Mouse (Mus musculus) Muller cell, postnatal 12 days (primary cell): ENCODE measurements at regions not wholly inside any gene's neighbourhood (a gene's known extent, or its start where the extent isn't known, plus 50 kb on each side); places are given as distances from the start of the nearest gene placed in this dataset.
A peak's percentile ranks its signal among the peaks of the same experiment; 100 is the strongest.

Experiments
- DNase-seq: peaks from one replicate; pipeline ENCODE4 v3.0.0-alpha.2; 2015; ENCODE audit errors: inconsistent ontology term

GRCm38 (mm10) chr10:84088799-84089778 lies 351.3 kb downstream of the Nuak1 start:
- no peak for DNase-seq

- no peak for DNase-seq
These were observed 346.5 kb downstream of the Nuak1 start for GRCm38 (mm10) chr10:84093919-84094318.

- DNase-seq: no peak
These were observed 343.2 kb downstream of the Nuak1 start for GRCm38 (mm10) chr10:84097196-84097595.

GRCm38 (mm10) chr10:84103985-84104384 lies 336.4 kb downstream of the Nuak1 start:
- DNase-seq: no peak

GRCm38 (mm10) chr10:84104556-84104955 lies 335.8 kb downstream of the Nuak1 start:
- DNase-seq: no peak

- no peak for DNase-seq
These were observed 330.6 kb downstream of the Nuak1 start for GRCm38 (mm10) chr10:84109680-84110371.

- no peak for DNase-seq
These were observed 329.9 kb downstream of the Nuak1 start for GRCm38 (mm10) chr10:84110372-84110985.

GRCm38 (mm10) chr10:84111502-84111901 lies 328.9 kb downstream of the Nuak1 start:
- DNase-seq: no peak

- no peak for DNase-seq
These were observed 328.5 kb downstream of the Nuak1 start for GRCm38 (mm10) chr10:84111909-84112308.

GRCm38 (mm10) chr10:84119952-84120550 lies 320.3 kb downstream of the Nuak1 start:
- DNase-seq: no peak

GRCm38 (mm10) chr10:84137019-84137658 lies 303.3 kb downstream of the Nuak1 start:
- DNase-seq: no peak

- no peak for DNase-seq
These were observed 297.5 kb downstream of the Nuak1 start for GRCm38 (mm10) chr10:84142741-84143454.

- no peak for DNase-seq
These were observed 296.6 kb downstream of the Nuak1 start for GRCm38 (mm10) chr10:84143674-84144343.

- DNase-seq: no peak
These were observed 296.1 kb downstream of the Nuak1 start for GRCm38 (mm10) chr10:84144344-84144687.

- DNase-seq: no peak
These were observed 293.0 kb downstream of the Nuak1 start for GRCm38 (mm10) chr10:84147305-84147984.

- DNase-seq: no peak
These were observed 276.6 kb downstream of the Nuak1 start for GRCm38 (mm10) chr10:84163752-84164151.

GRCm38 (mm10) chr10:84165832-84166567 lies 274.4 kb downstream of the Nuak1 start:
- no peak for DNase-seq

GRCm38 (mm10) chr10:84166568-84166905 lies 273.9 kb downstream of the Nuak1 start:
- DNase-seq: peak; percentile 43

- DNase-seq: peak; percentile 89
These were observed 267.5 kb downstream of the Nuak1 start for GRCm38 (mm10) chr10:84172828-84173321.
